Mouse (Mus musculus) adrenal gland, adult (tissue): ENCODE measurements around the gene Nhlrc2.
"Not testable (repeated sequence)": the region's sequence is repeated elsewhere in the genome, so short reads cannot be mapped to it uniquely, and the experiment has no call there.

Experiments
- DNase-seq, 2 experiments: peaks; one replicate each; pipeline ENCODE4 v3.0.0; 2022 to 2023; ENCODE audit warnings: low spot score in 1 of 2; ENCODE audit not compliant: inconsistent age in 2 of 2

Nhlrc2 gene

GRCm38 (mm10) chr19:56548230-56549032 lies at the start of gene Nhlrc2:
TSS of gene Nhlrc2 (plus strand) at chr19:56548261.
- DNase-seq = peak; percentile 89 to 97

DNA sequence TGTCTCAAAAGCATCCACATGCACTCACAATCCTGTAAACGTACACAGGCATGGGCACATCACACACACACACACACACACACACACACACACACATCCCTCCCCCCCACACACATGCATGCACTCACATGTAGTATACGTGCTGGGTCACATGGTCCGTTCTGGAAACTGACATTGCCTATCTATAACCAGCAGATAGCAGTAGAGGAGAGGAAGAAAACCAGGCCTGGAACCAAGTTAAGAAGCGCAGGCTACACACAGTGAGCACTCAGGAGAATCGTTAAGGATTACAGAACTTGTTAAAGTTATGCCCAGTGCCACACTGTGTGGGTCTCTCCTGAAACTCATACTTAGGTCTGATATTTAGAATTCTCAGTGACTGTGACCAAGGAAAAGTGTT lies 45.0 kb upstream of the Nhlrc2 start:
- not testable (repeated sequence) for DNase-seq

GRCm38 (mm10) chr19:56503525-56503924 lies 44.5 kb upstream of the Nhlrc2 start:
- not testable (repeated sequence) for DNase-seq

DNA sequence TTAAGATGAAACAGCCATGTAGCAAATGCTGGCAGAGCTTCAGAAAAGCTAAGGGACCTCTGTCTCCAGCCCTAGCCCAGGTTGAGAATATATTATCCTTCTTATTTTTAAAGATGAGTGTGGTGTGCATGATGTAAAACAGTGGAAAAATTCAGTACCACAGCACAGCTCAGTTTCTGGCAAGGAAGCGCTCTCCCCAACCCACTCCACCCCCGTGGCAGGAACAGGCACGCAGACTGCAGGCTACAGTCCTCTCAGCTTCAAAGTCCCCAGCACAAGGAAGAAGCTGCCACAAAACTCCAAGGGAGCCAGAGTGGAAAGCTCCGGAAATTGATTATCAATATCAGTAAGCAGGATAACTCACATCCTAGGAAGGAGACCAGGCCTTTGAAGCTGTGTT lies 36.9 kb upstream of the Nhlrc2 start:
- not testable (repeated sequence) for DNase-seq

- not testable (repeated sequence) for DNase-seq
Measured at GRCm38 (mm10) chr19:56513527-56513926, 34.5 kb upstream of the Nhlrc2 start.

GRCm38 (mm10) chr19:56519408-56519807 lies 28.7 kb upstream of the Nhlrc2 start:
- not testable (repeated sequence) for DNase-seq

GRCm38 (mm10) chr19:56530529-56530928 lies 17.5 kb upstream of the Nhlrc2 start:
- not testable (repeated sequence) for DNase-seq

DNA sequence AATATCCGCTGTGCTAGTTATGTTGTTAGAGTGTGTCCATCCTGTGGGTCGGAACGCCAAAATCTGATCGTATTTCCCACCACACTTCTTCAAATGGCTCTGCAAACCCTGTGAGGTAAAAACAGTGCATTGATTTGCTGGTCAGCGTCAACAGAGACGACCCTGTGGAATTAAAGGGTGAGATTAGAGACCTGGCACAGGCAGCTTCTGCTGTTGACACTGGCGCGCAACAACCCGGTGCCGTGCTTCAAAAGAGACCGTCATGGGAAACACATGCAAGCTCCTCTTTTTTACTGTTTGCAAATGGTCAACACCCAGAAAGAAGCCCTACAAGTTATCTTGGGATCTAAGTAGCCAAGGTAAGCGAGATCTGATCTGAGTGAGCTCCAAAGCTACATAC lies 16.8 kb upstream of the Nhlrc2 start:
- no peak for DNase-seq

- DNase-seq = no peak
Measured at GRCm38 (mm10) chr19:56533291-56534071, 14.6 kb upstream of the Nhlrc2 start.

GRCm38 (mm10) chr19:56534337-56534736 lies 13.7 kb upstream of the Nhlrc2 start:
- no peak for DNase-seq

DNA sequence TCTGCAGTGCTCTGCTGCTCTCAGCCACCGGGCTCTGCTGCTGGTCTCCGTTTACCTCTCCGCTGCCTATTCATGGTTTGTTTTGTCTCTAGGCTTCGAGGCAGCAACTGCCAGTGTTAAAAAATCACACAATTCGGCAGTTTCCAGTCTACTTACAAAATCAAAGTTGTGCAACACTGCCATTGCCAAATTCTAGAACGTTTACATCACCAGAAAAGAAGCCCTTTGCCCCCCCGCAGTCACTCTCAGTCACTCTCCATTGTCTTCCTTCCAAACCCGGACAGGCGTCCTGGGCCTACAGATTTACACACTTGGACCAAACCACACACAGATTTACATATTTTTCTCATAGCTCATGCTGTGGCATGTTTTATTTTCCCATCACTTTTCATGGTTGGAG lies 13.0 kb upstream of the Nhlrc2 start:
- peak in 1 of 2 experiments; percentile 71 for DNase-seq

DNA sequence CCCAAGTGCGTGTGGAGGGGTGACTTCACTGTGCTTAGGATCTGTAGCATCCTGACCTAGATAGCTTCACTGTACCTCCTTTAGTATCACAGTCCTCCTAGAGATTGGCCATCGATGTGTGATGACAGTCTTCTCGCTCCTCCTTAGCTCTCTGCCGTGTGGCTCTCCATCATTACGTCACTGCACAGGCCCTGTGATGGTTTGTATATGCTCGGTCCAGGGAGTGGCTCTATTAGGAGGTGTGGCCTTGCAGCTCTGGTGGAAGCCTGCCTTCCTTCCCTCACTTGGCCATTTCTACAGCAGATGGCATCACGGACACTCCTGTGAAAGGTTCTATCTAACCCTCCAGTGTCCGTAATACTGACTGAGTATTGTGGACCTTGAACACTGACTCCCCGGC lies 12.3 kb upstream of the Nhlrc2 start:
- DNase-seq = no peak

GRCm38 (mm10) chr19:56543320-56543719 lies 4.7 kb upstream of the Nhlrc2 start:
- DNase-seq = no peak

- no peak for DNase-seq
Measured at GRCm38 (mm10) chr19:56544681-56545388, 3.2 kb upstream of the Nhlrc2 start.

GRCm38 (mm10) chr19:56546031-56546430 lies 2.0 kb upstream of the Nhlrc2 start:
- DNase-seq = no peak

GRCm38 (mm10) chr19:56547456-56548229 lies 418 bp upstream of the Nhlrc2 start, which contains the start of gene Dclre1a:
TSS of gene Dclre1a (minus strand) at chr19:56548222.
- peak; percentile 75 to 90 for DNase-seq

DNA sequence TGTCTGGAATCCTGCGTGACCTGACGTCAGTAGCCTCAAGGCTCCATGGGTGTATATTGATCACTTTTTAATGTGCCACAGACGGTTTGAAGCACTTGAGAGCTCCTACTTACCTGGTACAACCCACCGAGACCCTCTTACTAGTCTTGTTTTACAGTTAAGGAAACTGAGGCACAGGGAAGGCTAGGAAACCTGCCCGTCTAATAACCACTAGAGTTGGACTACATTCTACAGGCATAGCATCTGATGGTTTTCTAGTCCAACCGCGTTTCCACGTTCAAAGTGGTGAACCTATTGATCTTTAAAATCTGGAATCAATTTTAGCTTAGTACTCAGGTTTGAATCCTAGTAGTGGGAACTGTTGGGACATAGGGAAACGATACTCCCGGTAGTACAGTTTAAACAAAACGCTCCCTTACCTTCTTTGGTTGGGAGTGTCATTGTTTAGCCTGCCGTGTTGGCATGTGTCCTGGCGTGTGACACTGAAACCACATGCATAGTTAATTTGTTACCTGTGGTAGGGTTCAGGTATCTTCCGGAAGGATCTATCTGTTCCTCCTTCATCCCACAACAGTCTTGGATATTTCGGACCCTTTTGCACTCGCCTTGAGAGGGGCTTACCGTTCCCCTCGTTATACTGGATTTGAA lies 1.1 kb downstream of the Nhlrc2 start:
- DNase-seq = no peak

DNA sequence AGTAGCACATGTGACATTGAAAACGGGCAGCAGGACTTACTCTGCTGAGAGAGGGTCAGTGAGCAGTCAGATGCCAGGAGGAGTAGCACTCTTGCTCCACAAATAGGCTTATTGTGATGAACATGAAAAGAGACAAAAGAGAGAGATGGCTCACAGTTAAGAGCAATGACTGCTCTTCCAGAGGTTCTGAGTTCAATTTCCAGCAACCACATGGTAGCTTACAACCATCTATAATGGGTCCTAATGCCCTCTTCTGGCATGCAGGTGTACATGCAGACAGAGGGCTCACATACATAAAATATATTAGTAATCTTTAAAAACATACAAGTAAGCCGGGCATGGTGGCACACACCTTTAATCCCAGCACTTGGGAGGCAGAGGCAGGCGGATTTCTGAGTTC lies 5.1 kb downstream of the Nhlrc2 start:
- DNase-seq = no peak

DNA sequence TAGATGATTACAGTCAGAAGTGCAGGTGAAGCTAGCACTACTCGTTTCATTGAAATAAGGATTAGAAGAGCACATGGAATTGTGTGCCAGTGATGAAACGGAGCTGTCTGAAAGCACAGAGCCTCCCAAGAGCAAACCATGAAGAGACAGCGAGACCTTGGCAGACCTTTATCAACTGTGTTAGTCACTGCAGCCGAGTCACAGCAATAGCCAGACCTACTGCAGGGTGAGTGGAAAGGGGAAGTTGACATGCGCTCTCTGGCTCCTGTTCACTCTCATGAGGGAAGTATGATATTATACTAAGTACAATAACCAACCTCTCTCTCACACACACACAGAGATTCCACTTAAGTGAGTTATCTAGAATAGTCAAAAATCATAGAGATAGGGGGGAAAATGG lies 7.9 kb downstream of the Nhlrc2 start:
- peak; percentile 78 to 85 for DNase-seq
